Mouse (Mus musculus): ENCODE results near the gene Gm26661. TPM values are rescaled to one million over a fixed set of nuclear protein-coding genes. Genes with fewer than 3 reads are reported as not detected.
A peak's percentile ranks its signal among the peaks of the same experiment; 100 is the strongest.

Gene Gm26661
- total and polyA plus RNA-seq, 3 experiments, result not detected

- Histone ChIP-seq H3K9me3 (replicated peaks; ENCODE audit: low read length) (no peaks in the 10 kb centered on the region), H3K79me2 (replicated peaks; ENCODE audit: control insufficient read depth, extremely low read depth, insufficient read depth, poor library complexity, severe bottlenecking) (no peaks in the 10 kb centered on the region), H3K4me2 (ENCODE audit: insufficient read depth, low read depth, poor library complexity, severe bottlenecking) (no peak overlapping the region), H3K9ac (ENCODE audit: insufficient read depth, low read depth) (no peak overlapping the region), H3K4me3 (replicated peaks in 1 of 3; ENCODE audit: low read depth in 2 of 3, low read length in 2 of 3, poor library complexity in 1 of 3) (no peak overlapping the region), H3K27ac (ENCODE audit: insufficient read depth, low read depth) (no peak overlapping the region), H3K4me1 (ENCODE audit: control insufficient read depth in 1 of 2, insufficient read depth in 2 of 2) (no peaks in the 10 kb centered on the region), H3K27me3 (replicated peaks) (no peaks in the 10 kb centered on the region), H3K36me3 (replicated peaks in 1 of 2; ENCODE audit: control insufficient read depth in 1 of 2, insufficient read depth in 1 of 2, low read length in 1 of 2) (no peaks in the 10 kb centered on the region)
- DNase-seq (ENCODE audit: extremely low read depth), result no peak
- in situ Hi-C loops (cut with MboI; ENCODE audit: low pct_ligation_motif_present, low pct_unique_long_range_greater_than_20kb, low sequenced_read_pairs), result no loop called here
- no peak for TF ChIP-seq MAFK (IDR thresholded peaks at IDR 0.05; ENCODE audit: insufficient replicate concordance, low read length)
- TF ChIP-seq MYC (IDR thresholded peaks at IDR 0.05; ENCODE audit: low read depth, low read length), result no peak
- no peak for TF ChIP-seq CTCF (conservative IDR thresholded peaks at IDR 0.05 in 1 of 2, IDR thresholded peaks at IDR 0.05 in 1 of 2; ENCODE audit: low read depth in 2 of 2, low read length in 2 of 2)
- dilution Hi-C loops (cut with MboI; ENCODE audit: extremely low pct_ligation_motif_present, extremely low pct_unique_long_range_greater_than_20kb, low sequenced_read_pairs), result no loop called here
Observed at GRCm38 (mm10) chr14:7789266-7790030, 1.9 kb upstream of the Gm26661 start.

- Histone ChIP-seq H3K27me3 (replicated peaks) (no peaks in the 10 kb centered on the region), H3K4me2 (ENCODE audit: insufficient read depth, low read depth, poor library complexity, severe bottlenecking) (peak overlapping the region; percentile 55; the same call in 1 of the 2 replicates), H3K4me1 (ENCODE audit: control insufficient read depth in 1 of 2, insufficient read depth in 2 of 2) (no peaks in the 10 kb centered on the region), H3K9me3 (replicated peaks; ENCODE audit: low read length) (no peaks in the 10 kb centered on the region), H3K79me2 (replicated peaks; ENCODE audit: control insufficient read depth, extremely low read depth, insufficient read depth, poor library complexity, severe bottlenecking) (no peaks in the 10 kb centered on the region), H3K27ac (ENCODE audit: insufficient read depth, low read depth) (no peak overlapping the region), H3K4me3 (replicated peaks in 1 of 3; ENCODE audit: low read depth in 2 of 3, low read length in 2 of 3, poor library complexity in 1 of 3) (peak overlapping the region in 1 of 3 experiments; percentile 35), H3K9ac (ENCODE audit: insufficient read depth, low read depth) (no peak overlapping the region), H3K36me3 (replicated peaks in 1 of 2; ENCODE audit: control insufficient read depth in 1 of 2, insufficient read depth in 1 of 2, low read length in 1 of 2) (no peaks in the 10 kb centered on the region)
- in situ Hi-C loops (cut with MboI; ENCODE audit: low pct_ligation_motif_present, low pct_unique_long_range_greater_than_20kb, low sequenced_read_pairs), result no loop called here
- TF ChIP-seq TBP (conservative IDR thresholded peaks at IDR 0.05; ENCODE audit: low read depth, low read length), result no peak
- no peak for TF ChIP-seq SMC3 (IDR thresholded peaks at IDR 0.05; ENCODE audit: low read depth, low read length)
- no peak for TF ChIP-seq MEF2A (IDR thresholded peaks at IDR 0.05; ENCODE audit: borderline replicate concordance, low read depth, low read length)
- TF ChIP-seq JUND (conservative IDR thresholded peaks at IDR 0.05; ENCODE audit: low read depth, low read length), result no peak
- TF ChIP-seq CHD1 (IDR thresholded peaks at IDR 0.05; ENCODE audit: low read depth, low read length), result no peak
- no peak for TF ChIP-seq UBTF (IDR thresholded peaks at IDR 0.05; ENCODE audit: low read depth, low read length)
- no peak for TF ChIP-seq SIN3A (IDR thresholded peaks at IDR 0.05; ENCODE audit: low read length)
- TF ChIP-seq GABPA (IDR thresholded peaks at IDR 0.05; ENCODE audit: insufficient replicate concordance, low read depth, low read length), result no peak
- no peak for TF ChIP-seq KAT2A (IDR thresholded peaks at IDR 0.05; ENCODE audit: insufficient replicate concordance, low read length)
- no peak for TF ChIP-seq MYC (IDR thresholded peaks at IDR 0.05; ENCODE audit: low read depth, low read length)
- no peak for TF ChIP-seq ELF1 (IDR thresholded peaks at IDR 0.05; ENCODE audit: low read depth, low read length)
- TF ChIP-seq USF1 (IDR thresholded peaks at IDR 0.05; ENCODE audit: low read depth, low read length), result no peak
- dilution Hi-C loops (cut with MboI; ENCODE audit: extremely low pct_ligation_motif_present, extremely low pct_unique_long_range_greater_than_20kb, low sequenced_read_pairs), result no loop called here
- DNase-seq (ENCODE audit: extremely low read depth), result no peak
Observed at GRCm38 (mm10) chr14:7791061-7791531, 291 bp upstream of the Gm26661 start.
